Mouse (Mus musculus): ENCODE data around the gene Tyw5.

GRCm38 (mm10) chr1:57394051-57394450, 12.8 kb downstream of the Tyw5 start:
- no peak for TF ChIP-seq TAL1 (IDR thresholded peaks at IDR 0.05; ENCODE audit: low read length)
- no peak for TF ChIP-seq GATA1 (IDR thresholded peaks at IDR 0.05; ENCODE audit: low read length)
